Mouse (Mus musculus) midbrain, embryonic 14.5 days (tissue): ENCODE measurements at regions not wholly inside any gene's neighbourhood (a gene's known extent, or its start where the extent isn't known, plus 50 kb on each side); places are given as distances from the start of the nearest gene placed in this dataset.

Experiments used
- ATAC-seq: fragments of 200-750 bp; cut with Nextera tagmentation; 2 replicates; pipeline ENCODE4 v1.8.0; 2017; ENCODE audit warnings: moderate number of reproducible peaks, moderate library complexity; ENCODE audit not compliant: low FRiP score, low TSS enrichment
- DNase-seq: peaks from one replicate; pipeline ENCODE4 v3.0.0-alpha.2; 2015
- H3K27ac ChIP-seq: fragments of 300-500 bp; sonication (generic); replicated peaks from 2 replicates; pipeline ENCODE4 v1.5.1; 2014; ENCODE audit warnings: mild to moderate bottlenecking, low read depth, low read length, moderate library complexity
- H3K27me3 ChIP-seq: fragments of 300-500 bp; sonication (generic); 2 replicates; pipeline ENCODE4 v1.6.1; 2014; ENCODE audit warnings: low read length, control low read depth, mixed read lengths; ENCODE audit not compliant: control insufficient read depth, insufficient read depth
- H3K36me3 ChIP-seq: fragments of 300-500 bp; sonication (generic); 2 replicates; pipeline ENCODE4 v1.6.1; 2014; ENCODE audit warnings: low read length, control low read depth; ENCODE audit not compliant: control insufficient read depth, insufficient read depth
- H3K4me1 ChIP-seq: fragments of 300-500 bp; sonication (generic); 2 replicates; pipeline ENCODE4 v1.6.1; 2014; ENCODE audit warnings: mild to moderate bottlenecking, antibody characterized with exemption, low read length, control low read depth; ENCODE audit not compliant: control insufficient read depth, insufficient read depth
- H3K4me2 ChIP-seq: fragments of 300-500 bp; sonication (generic); 2 replicates; pipeline ENCODE4 v1.6.1; 2014; ENCODE audit warnings: mild to moderate bottlenecking, low read length, moderate library complexity
- H3K4me3 ChIP-seq: fragments of 300-500 bp; sonication (generic); replicated peaks from 2 replicates; pipeline ENCODE4 v1.5.1; 2014; ENCODE audit warnings: low read depth, low read length
- H3K9ac ChIP-seq: fragments of 300-500 bp; sonication (generic); replicated peaks from 2 replicates; pipeline ENCODE4 v1.6.1; 2014; ENCODE audit warnings: mild to moderate bottlenecking, low read length, moderate library complexity
- H3K9me3 ChIP-seq: fragments of 300-500 bp; sonication (generic); 2 replicates; pipeline ENCODE4 v1.6.1; 2016; ENCODE audit warnings: low read length, control low read depth, mixed read lengths; ENCODE audit not compliant: control insufficient read depth
- WGBS: fragments of 180-500 bp; shearing (Covaris S2); extraction: QIAGEN DNeasy Blood & Tissue Kit; methylation state at CpG from one replicate; pipeline ENCODE4 v1.1.7; 2014; 5-methylcytosine and 5-hydroxymethylcytosine counted together

DNA sequence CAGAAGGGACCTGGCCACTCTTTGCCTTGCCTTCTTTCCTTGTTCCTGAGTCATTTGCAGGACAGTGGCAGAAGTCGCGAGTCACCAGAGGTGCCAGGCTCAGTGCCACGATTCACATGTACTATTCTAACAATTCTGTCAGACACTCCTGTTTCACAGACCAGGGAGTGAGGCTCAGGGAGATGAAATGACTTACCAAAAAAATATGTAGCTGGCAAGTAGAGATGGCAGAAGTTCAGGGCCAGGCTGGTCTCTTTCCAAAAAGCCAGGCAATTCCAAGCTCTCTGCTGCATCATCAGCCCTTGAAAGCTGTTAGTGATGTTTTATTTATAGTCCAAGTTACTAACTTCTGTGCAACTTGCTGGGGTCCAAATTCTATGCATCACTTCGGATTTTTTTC is 311.2 kb downstream of the Hace1 start:
- Histone ChIP-seq H3K27ac (no peak overlapping the region; the same call in 1 of the 2 replicates), H3K4me2 (no peak overlapping the region), H3K36me3 (no peaks in the 10 kb centered on the region), H3K9me3 (no peaks in the 10 kb centered on the region), H3K9ac (no peak overlapping the region), H3K4me3 (no peak overlapping the region), H3K27me3 (no peaks in the 10 kb centered on the region), H3K4me1 (no peaks in the 10 kb centered on the region)
- WGBS = 80% methylated on average over 4 of the region's 4 CpGs
- DNase-seq (no peak), ATAC-seq (no peak)

DNA sequence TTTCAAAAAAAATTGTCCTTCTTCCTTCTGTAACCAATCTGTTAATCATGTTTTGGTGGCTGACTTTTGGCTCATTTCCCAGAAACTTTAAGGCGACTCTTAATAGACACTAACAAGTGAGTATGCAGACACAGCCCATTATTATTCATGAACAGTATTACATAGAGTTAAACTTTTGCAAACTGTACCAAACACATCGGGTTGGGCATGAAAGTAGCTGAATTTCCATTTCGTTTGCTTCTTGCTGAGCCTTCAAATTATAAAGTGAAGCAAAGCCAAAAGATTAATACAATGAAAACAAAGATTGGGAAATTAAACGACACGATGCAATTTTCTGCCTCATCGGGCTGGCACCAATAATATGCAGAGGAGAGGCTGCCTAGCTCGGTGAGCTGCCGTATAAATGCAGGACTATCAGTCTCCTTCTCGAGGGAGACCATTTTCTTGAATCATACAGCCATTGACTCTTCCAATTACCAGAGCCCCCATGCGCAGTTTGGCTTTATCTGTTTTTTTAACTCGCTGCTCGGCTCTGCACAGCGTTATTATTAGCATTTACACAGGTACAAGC is 311.8 kb downstream of the Hace1 start:
- H3K9ac ChIP-seq = no peak overlapping the region
- H3K36me3 ChIP-seq = no peaks in the 10 kb centered on the region
- ATAC-seq (peak; percentile 60; the same call in 1 of the 2 replicates), DNase-seq (peak; percentile 45)
- H3K27ac ChIP-seq = peak overlapping the region; percentile 42; the same call in 1 of the 2 replicates
- no peaks in the 10 kb centered on the region for H3K9me3 ChIP-seq
- H3K27me3 ChIP-seq = no peaks in the 10 kb centered on the region
- no peaks in the 10 kb centered on the region for H3K4me1 ChIP-seq
- H3K4me3 ChIP-seq = no peak overlapping the region
- WGBS = 60% methylated on average over 13 of the region's 13 CpGs
- peak overlapping the region; percentile 6; the same call in 1 of the 2 replicates for H3K4me2 ChIP-seq

DNA sequence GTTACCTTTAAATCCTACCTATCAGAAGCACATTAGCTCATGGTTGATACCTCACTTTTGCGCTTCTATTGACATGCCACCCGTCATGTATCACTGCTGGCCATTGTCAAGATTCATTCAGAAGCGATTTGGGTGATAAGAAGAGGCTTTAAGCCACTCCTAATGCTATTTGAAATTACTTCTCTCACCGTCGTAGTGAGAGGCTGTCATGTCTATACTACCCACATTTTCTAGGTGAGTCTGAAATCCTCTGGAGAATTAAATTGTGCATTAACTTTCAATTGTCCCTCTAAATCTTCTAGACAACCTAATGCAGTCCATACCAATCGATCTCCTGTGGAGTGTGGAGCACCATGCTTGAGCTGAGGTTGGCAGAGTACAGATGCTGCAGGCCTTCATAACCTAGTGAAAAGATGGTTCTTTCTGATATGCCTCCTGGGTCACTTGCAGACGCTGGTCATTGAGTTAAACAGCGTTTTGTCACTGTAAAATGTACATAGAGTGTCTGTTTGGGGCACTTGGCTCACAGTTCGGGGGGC is 312.5 kb downstream of the Hace1 start:
- 80% methylated on average over 9 of the region's 9 CpGs for WGBS
- H3K36me3 ChIP-seq = no peaks in the 10 kb centered on the region
- no peaks in the 10 kb centered on the region for H3K4me1 ChIP-seq
- H3K4me3 ChIP-seq = no peak overlapping the region
- no peak for ATAC-seq
- DNase-seq = no peak
- no peak overlapping the region for H3K9ac ChIP-seq
- no peaks in the 10 kb centered on the region for H3K27me3 ChIP-seq
- no peak overlapping the region for H3K4me2 ChIP-seq
- H3K9me3 ChIP-seq = no peaks in the 10 kb centered on the region
- peak overlapping the region; percentile 42; the same call in 1 of the 2 replicates for H3K27ac ChIP-seq

DNA sequence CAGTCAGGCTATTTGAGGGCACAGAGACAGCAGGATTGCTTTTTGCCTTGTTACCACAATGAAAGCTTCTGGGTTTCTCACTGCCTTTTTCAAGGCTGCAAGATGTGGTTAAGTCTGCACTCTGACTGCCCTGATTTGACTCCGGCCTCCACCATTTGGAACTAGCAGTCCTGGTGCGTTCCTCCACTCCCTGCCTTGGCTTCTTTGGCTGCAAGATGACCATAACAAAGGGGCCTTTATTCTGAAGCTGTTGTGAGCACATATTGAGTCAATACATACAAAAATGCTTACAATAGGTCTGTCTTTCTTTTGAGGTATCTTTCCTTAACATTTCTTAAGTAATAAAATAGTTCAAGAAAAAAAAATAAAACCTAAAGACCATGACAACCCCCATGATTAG is 314.8 kb downstream of the Hace1 start:
- ATAC-seq = no peak
- Histone ChIP-seq H3K4me1 (no peaks in the 10 kb centered on the region), H3K36me3 (no peaks in the 10 kb centered on the region), H3K4me2 (no peak overlapping the region), H3K27me3 (no peaks in the 10 kb centered on the region), H3K9me3 (no peaks in the 10 kb centered on the region), H3K27ac (no peak overlapping the region), H3K4me3 (no peak overlapping the region), H3K9ac (no peak overlapping the region)
- WGBS = 57% methylated on average over 2 of the region's 2 CpGs
- DNase-seq = no peak

DNA sequence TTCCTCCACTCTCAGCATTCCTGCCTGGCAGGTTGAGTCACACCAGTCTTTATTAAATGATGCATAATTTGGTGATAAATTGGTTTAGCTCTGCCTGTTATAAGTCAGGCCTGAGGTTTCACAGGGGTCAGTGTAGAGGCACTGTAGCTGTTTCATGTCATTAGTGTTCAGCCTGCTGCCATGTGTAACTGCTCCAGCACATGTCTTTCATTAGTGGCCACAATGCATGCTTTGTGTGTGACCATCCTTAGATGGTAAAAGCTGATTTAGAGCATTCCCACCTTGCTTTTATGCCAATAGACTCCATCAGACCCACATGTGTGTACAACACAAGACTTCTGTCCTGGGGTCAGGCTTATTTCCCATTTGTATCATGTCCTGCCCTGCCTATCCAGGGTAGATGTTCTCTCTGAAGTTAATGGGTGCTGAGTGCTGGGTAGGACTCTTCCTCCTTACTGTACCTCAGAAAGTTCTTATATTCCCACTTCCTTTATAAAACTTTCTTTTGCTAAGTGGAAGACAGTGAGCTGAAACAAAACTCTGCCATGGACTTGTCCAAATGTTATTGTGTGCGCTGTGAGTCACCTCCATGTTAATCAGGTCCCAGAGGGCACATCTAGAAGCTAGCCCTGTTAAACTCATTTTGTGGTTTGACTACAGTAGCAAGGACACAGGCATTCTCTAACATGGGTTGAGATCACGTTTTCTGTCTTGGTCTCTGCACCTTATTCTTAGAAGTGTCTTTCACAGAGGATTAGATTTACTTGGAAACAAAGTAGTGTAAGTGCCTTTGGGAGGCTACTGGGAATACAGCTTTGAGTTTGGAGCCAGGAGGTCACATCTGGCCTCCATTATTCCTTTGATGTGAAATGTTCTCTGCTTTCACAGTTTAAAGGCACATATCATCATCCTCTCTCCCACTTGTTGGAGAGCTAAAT is 316.5 kb downstream of the Hace1 start:
- Histone ChIP-seq H3K9ac (no peak overlapping the region), H3K4me3 (no peak overlapping the region), H3K4me2 (no peak overlapping the region), H3K27me3 (no peaks in the 10 kb centered on the region), H3K9me3 (no peaks in the 10 kb centered on the region), H3K4me1 (no peaks in the 10 kb centered on the region), H3K36me3 (no peaks in the 10 kb centered on the region), H3K27ac (no peak overlapping the region)
- ATAC-seq (no peak), DNase-seq (no peak)
- 78% methylated on average over 2 of the region's 2 CpGs for WGBS

DNA sequence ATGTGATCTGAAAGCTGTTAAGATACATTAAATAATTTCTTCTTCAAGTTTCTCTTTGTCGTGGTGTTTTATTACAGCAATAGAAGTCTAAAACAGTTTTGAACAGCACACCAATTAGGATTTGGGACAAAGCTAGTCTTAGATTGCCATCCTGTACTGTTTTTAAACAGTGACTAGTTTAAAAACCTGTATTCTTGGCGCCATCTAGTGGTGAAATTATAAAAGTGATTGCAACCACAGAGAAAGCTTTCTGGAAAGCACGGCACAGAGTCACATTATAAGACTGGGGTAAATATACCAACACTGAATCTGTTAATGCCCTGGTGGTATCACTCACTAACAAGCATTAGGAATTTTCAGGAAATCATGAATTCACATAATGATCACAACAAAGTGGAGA is 339.3 kb downstream of the Hace1 start:
- Histone ChIP-seq H3K9ac (no peak overlapping the region), H3K27ac (no peak overlapping the region), H3K27me3 (no peaks in the 10 kb centered on the region), H3K4me3 (no peak overlapping the region), H3K4me1 (no peaks in the 10 kb centered on the region), H3K9me3 (peaks cover 8% of the 10 kb centered on the region; the same call in 1 of the 2 replicates), H3K36me3 (no peaks in the 10 kb centered on the region), H3K4me2 (no peak overlapping the region)
- 26% methylated on average over 3 of the region's 3 CpGs for WGBS
- ATAC-seq (no peak), DNase-seq (peak; percentile 81)

DNA sequence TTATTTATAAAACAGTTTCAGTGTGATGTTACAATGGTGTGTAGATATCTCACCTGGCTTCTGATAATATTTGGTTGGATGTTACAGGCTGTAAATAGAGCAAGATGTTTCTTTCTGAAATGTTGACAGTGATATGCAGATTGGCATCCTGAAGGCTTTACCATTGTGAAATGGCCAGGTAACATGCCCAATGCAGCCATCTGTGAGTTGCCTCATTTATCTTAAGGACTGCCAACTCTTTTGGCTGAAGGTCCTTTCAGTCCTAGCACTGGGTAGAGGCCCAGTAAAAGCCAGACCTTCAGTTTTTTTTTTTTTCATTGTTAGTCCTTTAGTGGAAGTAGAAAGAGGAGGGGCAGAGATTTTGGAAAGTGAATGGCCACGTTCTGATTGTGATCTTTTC is 348.1 kb downstream of the Hace1 start:
- Histone ChIP-seq H3K27ac (no peak overlapping the region), H3K27me3 (no peaks in the 10 kb centered on the region), H3K4me1 (no peaks in the 10 kb centered on the region), H3K9me3 (no peaks in the 10 kb centered on the region), H3K4me3 (no peak overlapping the region), H3K36me3 (no peaks in the 10 kb centered on the region), H3K9ac (no peak overlapping the region), H3K4me2 (no peak overlapping the region)
- 39% methylated on average over 1 of the region's 1 CpGs for WGBS
- ATAC-seq (no peak), DNase-seq (no peak)

DNA sequence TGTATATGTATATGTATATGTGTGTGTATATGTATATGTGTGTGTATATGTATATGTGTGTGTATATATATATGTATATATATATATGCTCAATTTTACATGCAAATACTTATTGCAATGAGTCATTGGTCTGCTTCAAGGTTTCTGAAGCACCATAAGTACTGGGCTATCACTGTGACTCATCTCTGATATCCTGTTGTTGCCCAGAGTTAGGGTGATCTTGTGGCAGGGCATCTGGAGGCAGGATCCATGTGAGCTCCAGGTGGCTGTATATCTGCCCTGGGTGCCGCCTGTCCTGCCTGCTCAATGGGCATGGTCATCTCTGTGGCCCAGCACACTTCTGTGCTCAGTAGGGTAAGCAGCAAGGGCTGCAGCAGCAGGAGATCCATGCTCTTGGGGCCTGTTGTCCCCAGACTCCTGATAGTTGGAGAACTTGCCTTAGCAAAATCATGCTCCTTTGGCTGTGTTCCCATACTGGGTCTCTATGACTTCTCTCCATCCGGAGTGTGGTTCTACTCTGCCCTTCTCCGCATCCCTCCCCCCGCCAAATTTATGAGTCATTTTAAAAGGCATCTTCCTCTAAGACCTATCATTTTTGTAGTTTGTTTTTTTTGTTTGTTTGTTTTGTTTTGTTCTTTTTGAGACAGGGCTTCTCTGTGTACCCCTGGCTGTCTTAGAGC is 356.1 kb downstream of the Hace1 start:
- Histone ChIP-seq H3K36me3 (no peaks in the 10 kb centered on the region), H3K4me3 (no peak overlapping the region), H3K27ac (no peak overlapping the region), H3K27me3 (no peaks in the 10 kb centered on the region), H3K4me1 (no peaks in the 10 kb centered on the region), H3K9ac (no peak overlapping the region), H3K9me3 (no peaks in the 10 kb centered on the region), H3K4me2 (no peak overlapping the region)
- no peak; the same call in 1 of the 2 replicates for ATAC-seq
- no peak for DNase-seq
- 92% methylated on average over 4 of the region's 4 CpGs for WGBS
